Mouse (Mus musculus) heart, postnatal 25 days (tissue): ENCODE data around the gene Aqp11. TPM values are rescaled to one million over a fixed set of nuclear protein-coding genes. Genes with fewer than 3 reads are reported as not detected.

Experiments used
- DNase-seq: peaks from one replicate; pipeline ENCODE4 v3.0.0; 2022; ENCODE audit warnings: low spot score
- intact Hi-C: fragments of 180-260 bp; cut with DNase I; formaldehyde crosslinking; loops from one replicate; pipeline ENCODE4 v1.15.1; 2025
- total RNA-seq, 2 experiments: library from RNA; stranded (reverse); gene quantifications; 2 replicates each; pipeline ENCODE4 v1.2.3; 2021

Aqp11 gene
- total RNA-seq, 2 experiments from 2014 or later: 1.6 to 1.9 TPM

GRCm38 (mm10) chr7:97748527-97749206 is 10.6 kb upstream of the Aqp11 start:
- DNase-seq: no peak

GRCm38 (mm10) chr7:97747787-97748497 is 9.9 kb upstream of the Aqp11 start:
- intact Hi-C loops: loop anchor here (2.0 kb wide), 1 partner anchor 371 kb away; the partner anchor contains the start of gene Myo7a
- peak; percentile 76 for DNase-seq

More at GRCm38 (mm10) chr7:97748527-97749206, 10.6 kb upstream of the Aqp11 start:
- intact Hi-C loops: loop anchor here (2.0 kb wide), 1 partner anchor 370 kb away; the partner anchor contains the start of gene Myo7a

- intact Hi-C loops: no loop called here
These were observed 9.2 kb upstream of the Aqp11 start for GRCm38 (mm10) chr7:97747176-97747707.

GRCm38 (mm10) chr7:97745299-97745698 is 7.2 kb upstream of the Aqp11 start:
- DNase-seq: no peak
- intact Hi-C loops: loop anchor here (1.0 kb wide), 1 partner anchor 232 kb away; no protein-coding TSS in a partner anchor

More at GRCm38 (mm10) chr7:97747176-97747707, 9.2 kb upstream of the Aqp11 start:
- no peak for DNase-seq

- no peak for DNase-seq
- intact Hi-C loops: loop anchor here (5.0 kb wide), 2 partner anchors 330 to 360 kb away; no protein-coding TSS in a partner anchor
These were observed 3.7 kb upstream of the Aqp11 start for GRCm38 (mm10) chr7:97741756-97742291.

- intact Hi-C loops: loop anchor here (5.0 kb wide), 2 partner anchors 331 to 361 kb away; no protein-coding TSS in a partner anchor
- no peak for DNase-seq
These were observed 2.9 kb upstream of the Aqp11 start for GRCm38 (mm10) chr7:97740948-97741347.

GRCm38 (mm10) chr7:97737256-97737637 is 842 bp downstream of the Aqp11 start:
- intact Hi-C loops: loop anchor here (5.0 kb wide), 2 partner anchors 35 to 50 kb away; partner anchors contain the start of gene Pak1
- DNase-seq: no peak

- DNase-seq: no peak
- intact Hi-C loops: loop anchor here (5.0 kb wide), 2 partner anchors 36 to 51 kb away; partner anchors contain the start of gene Pak1
These were observed 2.1 kb downstream of the Aqp11 start for GRCm38 (mm10) chr7:97735886-97736420.

- intact Hi-C loops: loop anchor here (5.0 kb wide), 2 partner anchors 37 to 52 kb away; partner anchors contain the start of gene Pak1
- DNase-seq: no peak
These were observed 3.1 kb downstream of the Aqp11 start for GRCm38 (mm10) chr7:97735021-97735420.

- no peak for DNase-seq
- intact Hi-C loops: no loop called here
These were observed 4.5 kb downstream of the Aqp11 start for GRCm38 (mm10) chr7:97733606-97734005.

- intact Hi-C loops: no loop called here
- no peak for DNase-seq
These were observed 7.7 kb downstream of the Aqp11 start for GRCm38 (mm10) chr7:97730427-97730826.

- no peak for DNase-seq
- intact Hi-C loops: no loop called here
These were observed 9.1 kb downstream of the Aqp11 start for GRCm38 (mm10) chr7:97728666-97729614.

- DNase-seq: no peak
- intact Hi-C loops: no loop called here
These were observed 11.3 kb downstream of the Aqp11 start for GRCm38 (mm10) chr7:97726778-97727177.

GRCm38 (mm10) chr7:97726080-97726479 is 12.0 kb downstream of the Aqp11 start:
- intact Hi-C loops: no loop called here
- no peak for DNase-seq

- DNase-seq: no peak
- intact Hi-C loops: no loop called here
These were observed 12.7 kb downstream of the Aqp11 start for GRCm38 (mm10) chr7:97725401-97725800.

GRCm38 (mm10) chr7:97723646-97724538 is 14.2 kb downstream of the Aqp11 start:
- intact Hi-C loops: no loop called here
- DNase-seq: no peak

GRCm38 (mm10) chr7:97722278-97722918 is 15.7 kb downstream of the Aqp11 start:
- intact Hi-C loops: no loop called here
- no peak for DNase-seq
